Mouse (Mus musculus) heart, adult 18-20 months (tissue): ENCODE data around the gene Ube2v1. TPM values are rescaled to one million over a fixed set of nuclear protein-coding genes. Genes with fewer than 3 reads are reported as not detected.

Source experiments
- DNase-seq, 2 experiments: peaks; one replicate each; pipeline ENCODE4 v3.0.0; 2021 to 2022; ENCODE audit warnings: mixed read lengths in 1 of 2
- long read RNA-seq, 2 experiments: library from polyadenylated mRNA; stranded (forward); transcript quantifications; one replicate each; pipeline ENCODE4 v2.0.0; 2021
- total RNA-seq, 2 experiments: library from RNA; stranded (reverse); gene quantifications; 2 replicates each; pipeline ENCODE4 v1.2.3; 2021

The Ube2v1 gene
- 100 to 1,000 TPM; 119 to 126 TPM for total RNA-seq
- long read RNA-seq, experiment 1, transcript Ube2v1-207 (5 exons, 924 nt): minor isoform, 10 of 248 reads
- long read RNA-seq, experiment 1, transcript Ube2v1-201 (3 exons, 1,586 nt): minor isoform, 7 of 248 reads
- long read RNA-seq, experiment 1, transcript Ube2v1-202 (4 exons, 2,041 nt): major isoform, 221 of 248 reads
- long read RNA-seq, experiment 1, partial matches to known transcripts: 0 of 248 reads
- long read RNA-seq, experiment 1, other reads (novel, unspliced or antisense): 10 of 248 reads
- long read RNA-seq, experiment 2, transcript Ube2v1-202 (4 exons, 2,041 nt): major isoform, 88 of 98 reads
- long read RNA-seq, experiment 2, partial matches to known transcripts: 0 of 98 reads
- long read RNA-seq, experiment 2, other reads (novel, unspliced or antisense): 6 of 98 reads

GRCm38 (mm10) chr2:167631591-167632448 is at the start of gene Ube2v1:
Gene Ube2v1, minus strand, starts transcription at chr2:167632095.
- peak; percentile 98 for DNase-seq

GRCm38 (mm10) chr2:167680657-167681056 is 48.8 kb upstream of the Ube2v1 start:
- peak in 1 of 2 experiments; percentile 74 for DNase-seq

DNA sequence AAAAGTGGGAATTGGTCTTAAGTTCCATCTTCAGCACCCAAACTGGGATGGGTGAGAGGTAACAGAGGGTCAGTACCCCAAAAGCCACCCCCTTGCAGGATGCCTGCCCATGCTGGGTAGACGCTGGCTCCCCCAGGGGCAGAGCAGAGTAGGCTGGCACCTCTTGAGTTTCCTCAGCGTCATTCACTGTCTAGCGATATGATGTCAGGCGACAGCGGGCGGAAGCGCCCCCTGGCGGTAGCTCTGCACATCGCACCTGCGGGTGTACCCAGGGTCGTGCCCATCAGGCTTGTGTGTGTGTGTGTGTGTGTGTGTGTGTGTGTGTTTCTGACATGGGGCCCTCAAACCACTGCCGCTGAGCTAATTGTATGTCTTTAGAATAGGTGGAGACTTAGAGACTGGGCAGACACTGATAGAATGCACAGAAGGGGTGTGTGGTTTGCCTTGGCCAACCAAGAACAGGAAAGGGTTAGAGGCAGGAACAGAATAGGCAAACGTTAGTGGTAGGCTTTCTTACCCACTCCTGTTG is 48.1 kb upstream of the Ube2v1 start:
- DNase-seq: peak; percentile 77 to 92

DNA sequence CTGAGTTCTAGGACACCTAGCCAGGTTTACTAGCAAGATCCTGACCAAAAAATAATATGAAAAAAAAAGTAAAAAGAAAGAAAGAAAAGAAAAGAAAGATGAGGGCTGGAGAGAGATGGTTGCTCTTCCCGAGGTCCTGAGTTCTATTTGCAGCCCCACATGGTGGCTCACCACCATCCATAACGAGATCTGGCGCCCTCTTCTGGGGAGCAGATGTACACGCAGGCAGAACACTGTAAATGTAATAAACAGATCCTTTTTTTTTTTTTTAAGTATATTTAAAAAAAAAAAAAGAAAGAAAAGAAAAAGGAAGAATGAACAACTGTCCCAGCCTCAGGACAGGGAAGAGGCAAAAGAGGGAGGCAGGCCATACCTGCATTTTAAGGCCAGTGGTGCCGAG is 46.7 kb upstream of the Ube2v1 start:
- no peak for DNase-seq

GRCm38 (mm10) chr2:167675120-167675909 is 43.4 kb upstream of the Ube2v1 start:
- DNase-seq: peak in 1 of 2 experiments; percentile 57

DNA sequence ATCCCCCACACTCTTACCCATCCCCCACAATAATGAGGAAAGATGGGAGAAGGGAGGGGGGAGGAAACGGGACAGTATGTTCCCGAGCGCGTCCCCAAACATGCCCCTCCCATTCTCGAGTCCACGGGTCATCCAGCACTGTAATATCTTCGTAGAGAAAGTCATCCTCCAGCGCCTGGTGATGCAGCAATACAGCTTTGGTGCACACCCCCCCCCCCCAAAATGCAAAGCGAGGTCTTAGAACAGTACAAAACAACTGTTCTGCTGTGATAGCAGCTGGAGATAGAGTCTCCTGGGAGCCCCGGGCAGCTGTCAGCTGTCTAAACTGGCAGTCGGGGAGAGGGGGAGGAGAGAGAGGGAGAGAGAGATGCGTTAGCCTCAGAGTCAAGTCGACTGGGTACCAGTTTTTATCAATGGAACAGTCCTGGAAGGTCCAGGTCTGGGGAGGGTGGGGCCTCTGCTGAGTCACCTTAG is 40.4 kb upstream of the Ube2v1 start:
- peak in 1 of 2 experiments; percentile 62 for DNase-seq

GRCm38 (mm10) chr2:167671101-167671633 is 39.3 kb upstream of the Ube2v1 start:
- DNase-seq: peak in 1 of 2 experiments; percentile 69

- no peak for DNase-seq
These were observed 37.5 kb upstream of the Ube2v1 start for GRCm38 (mm10) chr2:167669398-167669797.

DNA sequence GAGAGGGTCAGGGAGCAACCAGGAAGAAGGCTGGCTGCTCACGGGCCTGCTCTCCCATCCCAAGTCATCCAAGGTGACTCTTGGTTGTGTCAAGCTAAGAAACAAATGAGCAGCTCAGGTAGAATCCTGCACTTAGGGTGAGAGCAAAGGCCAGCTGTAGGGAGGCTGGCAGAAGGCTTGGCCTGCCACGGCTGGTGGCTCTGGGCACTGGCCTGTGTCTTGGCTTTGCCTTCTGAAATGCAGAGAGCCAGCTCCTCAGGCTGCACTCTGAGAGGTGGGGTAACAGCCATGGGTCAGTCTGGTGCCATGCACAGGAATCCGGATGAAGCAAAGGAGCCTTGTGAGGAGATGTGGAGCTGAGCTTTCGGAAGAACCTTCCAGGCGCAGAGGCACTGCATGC is 36.5 kb upstream of the Ube2v1 start:
- no peak for DNase-seq

DNA sequence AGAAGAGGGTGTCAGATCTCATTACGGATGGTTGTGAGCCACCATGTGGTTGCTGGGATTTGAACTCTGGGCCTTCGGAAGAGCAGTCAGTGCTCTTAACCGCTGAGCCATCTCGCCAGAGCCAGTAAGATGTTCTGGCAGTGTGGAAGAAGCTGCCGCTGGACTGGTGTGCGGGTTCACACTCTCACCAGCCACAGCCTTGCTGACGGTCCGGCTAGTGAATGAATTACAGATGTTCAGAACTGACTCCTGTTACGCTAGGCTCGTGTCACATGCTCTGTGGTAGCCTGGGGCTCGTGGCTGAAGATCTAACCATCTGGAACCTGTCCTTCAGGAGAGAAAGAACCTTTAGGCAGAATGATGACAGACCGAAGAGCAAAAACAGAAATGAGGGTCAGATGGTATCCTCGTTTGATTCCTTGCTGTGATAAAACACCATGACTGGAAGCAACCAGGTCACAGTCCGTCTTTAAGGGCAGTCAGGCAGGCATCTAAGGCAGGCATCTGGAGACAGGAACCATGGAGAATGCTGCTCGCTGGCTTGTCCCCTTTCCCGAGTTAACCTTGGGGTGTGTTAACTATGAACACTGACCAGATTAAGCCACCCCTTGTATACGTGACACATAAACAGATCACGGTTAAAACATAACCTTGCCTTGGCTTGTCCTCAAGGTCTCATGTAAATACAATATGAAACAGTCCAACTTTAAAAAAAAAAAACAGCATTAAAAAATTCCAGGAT is 34.2 kb upstream of the Ube2v1 start:
- DNase-seq: no peak

- no peak for DNase-seq
These were observed 30.8 kb upstream of the Ube2v1 start for GRCm38 (mm10) chr2:167662713-167663112.

DNA sequence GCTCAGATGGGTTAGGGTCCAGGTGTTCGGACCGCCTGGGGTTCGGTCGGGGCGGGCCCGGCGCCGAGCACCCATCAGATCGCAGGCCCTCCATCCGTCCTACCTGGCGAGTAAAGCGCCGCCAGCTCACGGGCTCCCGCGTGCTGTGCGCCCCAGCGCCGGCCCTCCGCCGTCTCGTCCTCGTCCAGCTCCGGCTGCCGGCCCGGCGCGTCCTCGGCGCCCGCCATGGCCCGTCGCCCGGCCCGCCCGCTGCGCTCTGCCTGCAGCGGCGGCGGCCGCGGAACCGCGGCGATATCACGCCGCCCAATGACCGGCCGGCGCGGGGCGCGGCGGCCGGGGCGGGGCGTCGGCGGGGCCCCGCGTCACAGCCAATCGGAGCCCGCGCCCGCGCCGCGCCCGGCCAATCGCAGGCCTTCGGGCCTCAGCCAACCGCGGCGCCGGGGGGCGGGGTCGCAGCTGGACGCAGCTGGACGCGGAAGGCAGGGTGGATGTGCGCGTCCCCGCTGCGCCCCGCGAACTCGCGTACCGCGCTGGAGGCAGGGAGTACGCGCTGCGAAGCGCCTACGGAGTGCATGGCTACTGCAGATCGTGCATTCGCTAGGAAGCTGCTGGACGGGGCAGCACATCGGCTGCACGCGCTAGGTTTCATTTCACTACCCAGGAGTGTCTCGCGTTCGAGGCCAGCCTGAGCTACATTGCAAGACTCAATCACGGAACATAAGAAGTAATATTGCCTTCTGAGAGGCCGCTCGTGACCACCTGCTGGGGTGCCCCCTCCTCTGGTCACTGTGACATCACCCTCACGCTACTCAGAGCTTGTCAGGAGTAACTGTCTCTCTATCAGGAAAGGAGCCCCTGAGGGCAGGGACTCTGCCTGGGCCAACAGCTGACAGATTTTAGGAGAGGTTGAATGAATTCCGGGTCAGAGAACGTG is 29.6 kb upstream of the Ube2v1 start, which contains the start of gene Gm20431:
TSS of gene Gm20431 (minus strand) at position 227 of the 934 bp plus-strand sequence.
- DNase-seq: peak; percentile 94 to 97

DNA sequence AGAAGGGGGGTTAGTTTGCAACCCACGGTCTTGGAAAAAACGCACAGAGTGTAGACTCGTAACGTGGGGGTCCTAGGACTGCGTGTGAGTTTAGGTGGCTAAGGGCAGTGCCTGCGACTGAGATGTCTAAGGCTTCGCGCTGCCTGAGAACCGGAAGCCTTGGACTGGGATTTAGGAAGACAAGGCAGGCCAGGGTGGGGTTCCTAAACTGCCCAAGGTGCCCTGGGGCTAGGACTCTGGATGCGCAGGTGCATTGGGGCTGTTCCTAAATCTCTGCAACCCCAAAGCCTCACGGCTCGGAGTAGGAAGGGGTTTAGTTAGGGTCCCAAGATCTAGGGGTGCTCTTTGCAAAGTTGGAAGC is 28.7 kb upstream of the Ube2v1 start:
- DNase-seq: peak in 1 of 2 experiments; percentile 44

DNA sequence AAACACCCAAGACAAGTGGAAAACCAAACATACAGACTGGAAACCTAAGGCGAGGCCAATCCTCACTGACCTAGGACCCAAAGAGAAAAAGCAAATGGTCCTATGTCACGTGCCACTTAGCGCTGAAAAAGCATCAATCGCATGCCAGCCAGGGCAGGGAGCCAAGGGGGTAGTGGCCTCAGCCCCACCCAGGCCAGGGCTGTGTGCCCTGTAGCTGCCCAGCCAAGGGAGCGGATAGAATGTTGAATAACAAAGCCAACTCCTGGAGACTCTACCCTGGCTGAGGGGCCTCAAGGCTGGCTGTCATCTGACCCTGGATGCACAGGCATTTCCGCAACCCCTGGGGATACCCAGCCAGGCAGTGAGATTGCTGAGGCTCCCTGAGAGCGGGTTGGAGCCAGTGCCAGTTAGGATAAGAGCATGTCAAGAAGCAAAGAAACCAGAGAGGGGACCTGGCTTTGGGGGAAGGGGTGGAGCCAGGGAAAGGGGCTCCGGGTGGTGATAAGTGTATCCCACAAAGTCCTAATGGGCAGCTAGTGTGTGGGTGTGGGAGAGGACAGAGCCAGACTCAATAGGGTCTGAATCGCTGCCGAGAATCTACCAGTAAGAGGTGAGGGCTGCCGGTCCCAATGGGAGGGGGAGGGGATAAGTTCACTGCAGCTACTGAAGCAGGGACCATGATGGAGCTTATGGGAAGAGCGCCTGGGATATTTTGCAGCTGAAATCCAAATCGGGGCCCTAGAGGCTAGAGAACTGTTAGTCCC is 28.1 kb upstream of the Ube2v1 start:
- peak; percentile 77 for DNase-seq

- no peak for DNase-seq
These were observed 27.4 kb upstream of the Ube2v1 start for GRCm38 (mm10) chr2:167659177-167659846.

DNA sequence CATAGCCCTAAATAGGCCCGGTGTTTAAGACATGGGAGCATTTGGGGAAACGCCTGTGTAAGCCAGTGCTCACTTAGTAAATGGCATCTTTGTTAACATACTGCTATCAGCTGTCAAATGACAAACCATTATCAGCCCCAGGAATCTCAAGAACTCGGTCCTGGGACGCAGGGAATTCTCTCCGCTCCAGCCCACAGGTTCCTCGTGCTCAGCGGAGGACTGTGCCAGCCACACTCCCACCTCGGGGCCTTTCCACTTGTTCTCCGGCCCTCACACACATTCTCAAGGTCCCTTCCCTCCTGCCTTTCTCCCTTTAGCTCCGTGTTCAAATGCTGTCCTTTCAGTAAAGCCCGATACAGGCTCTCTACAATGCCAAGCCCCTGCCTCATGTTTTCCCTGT is 26.8 kb upstream of the Ube2v1 start:
- no peak for DNase-seq

DNA sequence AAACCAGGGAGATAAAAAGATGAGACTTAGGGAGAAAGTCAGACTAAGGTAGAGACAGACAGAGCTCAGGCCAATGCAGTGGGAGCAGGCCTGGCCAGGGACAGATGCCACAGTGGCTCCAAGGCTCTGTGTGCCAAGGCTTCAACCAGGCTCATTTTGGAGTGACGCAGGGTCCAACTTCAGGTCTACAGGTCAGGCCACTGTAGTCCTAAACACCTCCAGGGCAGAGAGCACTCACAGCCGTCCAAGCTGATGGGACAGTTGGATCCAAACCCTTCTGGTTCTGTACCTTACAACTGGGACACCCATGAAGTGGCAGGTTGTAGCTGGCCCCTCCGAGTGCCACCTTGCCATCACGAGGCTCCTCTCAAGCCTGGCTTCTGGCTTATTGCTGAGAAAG is 26.1 kb upstream of the Ube2v1 start:
- no peak for DNase-seq
